Mouse (Mus musculus) testis, adult 2 months (tissue): Measurements from ENCODE around the gene Olfr653. TPM values are rescaled to one million over a fixed set of nuclear protein-coding genes. Genes with fewer than 3 reads are reported as not detected.

Source experiments
- H3K27ac ChIP-seq: fragments of 200-500 bp; 2 replicates; pipeline ENCODE4 v1.5.1; 2012; ENCODE audit warnings: low read depth, low read length; ENCODE audit not compliant: control insufficient read depth, insufficient read depth
- H3K27me3 ChIP-seq: fragments of 200-500 bp; 2 replicates; pipeline ENCODE4 v1.6.1; 2012; ENCODE audit warnings: mild to moderate bottlenecking, low read length, moderate library complexity; ENCODE audit not compliant: control insufficient read depth, insufficient read depth
- H3K36me3 ChIP-seq: fragments of 200-500 bp; 2 replicates; pipeline ENCODE4 v1.6.1; 2012; ENCODE audit warnings: mild to moderate bottlenecking, low read length; ENCODE audit not compliant: control insufficient read depth, insufficient read depth
- H3K4me1 ChIP-seq: fragments of 200-500 bp; 2 replicates; pipeline ENCODE4 v1.6.1; 2012; ENCODE audit warnings: low read length; ENCODE audit not compliant: control insufficient read depth, insufficient read depth
- H3K4me3 ChIP-seq: fragments of 200-500 bp; 2 replicates; pipeline ENCODE4 v1.5.1; 2012; ENCODE audit warnings: low read depth, mild to moderate bottlenecking, low read length, moderate library complexity, mixed read lengths; ENCODE audit not compliant: control insufficient read depth
- CTCF ChIP-seq: fragments of 200-500 bp; IDR thresholded peaks from 2 replicates; pipeline ENCODE4 v1.5.1; 2012; ENCODE audit warnings: low read depth, mild to moderate bottlenecking, inconsistent platforms, low read length, moderate library complexity; ENCODE audit not compliant: control insufficient read depth, insufficient read depth, insufficient replicate concordance
- POLR2A ChIP-seq: fragments of 200-500 bp; IDR thresholded peaks from 2 replicates; pipeline ENCODE4 v1.6.1; 2012; ENCODE audit warnings: low read depth, mild to moderate bottlenecking, inconsistent platforms, low read length, moderate library complexity; ENCODE audit not compliant: control insufficient read depth
- polyA plus RNA-seq: library from polyadenylated mRNA; depleted of rRNA; stranded (reverse); fragments of >200 nt; gene quantifications from 2 replicates; pipeline ENCODE4 v1.2.3, GENCODE M21; 2012; rRNA removed

Gene Olfr653
- polyA plus RNA-seq, result 0.06 and 0.19 TPM in 2 replicates

DNA sequence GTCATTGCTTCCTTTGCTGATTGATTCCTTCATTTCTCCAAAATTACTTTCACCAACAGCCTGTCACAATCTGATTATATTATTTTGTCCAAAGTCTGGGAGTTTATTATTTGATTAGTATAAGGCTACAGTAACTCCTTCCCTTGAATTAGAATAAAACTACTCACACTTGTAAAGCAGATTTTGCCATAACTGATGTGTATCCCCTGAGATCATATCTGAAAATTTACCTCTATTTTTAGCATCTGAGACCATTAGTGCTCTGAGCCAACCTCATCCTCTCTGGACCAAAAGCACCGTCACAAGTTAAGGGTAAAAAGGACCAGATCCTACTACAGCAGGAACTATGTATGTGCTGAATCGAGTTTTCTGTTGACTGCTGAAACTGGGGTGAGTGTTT is at the start of gene Olfr653:
Gene Olfr653 (plus strand): TSS at position 301 of the 400 bp plus-strand sequence.
- TF ChIP-seq CTCF (no peak), POLR2A (no peak)
- Histone ChIP-seq H3K4me3 (no peak within 1 kb of the TSS), H3K27ac (no peak within 1 kb of the TSS), H3K36me3 (no peaks in the 10 kb centered on the region), H3K27me3 (no peaks in the 10 kb centered on the region), H3K4me1 (no peaks in the 10 kb centered on the region)

- no peaks in the 10 kb centered on the region for H3K36me3 ChIP-seq
Observed at GRCm38 (mm10) chr7:104549833-104550232, 27.3 kb upstream of the Olfr653 start, which contains the start of gene Olfr651. TSS of gene Olfr651 (plus strand) at chr7:104550133.

GRCm38 (mm10) chr7:104552700-104553099 is 24.4 kb upstream of the Olfr653 start:
- no peaks in the 10 kb centered on the region for H3K36me3 ChIP-seq
- H3K4me3 ChIP-seq, result no peak overlapping the region
- no peak for TF ChIP-seq CTCF
- no peak for TF ChIP-seq POLR2A
- no peak overlapping the region for H3K27ac ChIP-seq
- H3K27me3 ChIP-seq, result no peaks in the 10 kb centered on the region
- no peaks in the 10 kb centered on the region for H3K4me1 ChIP-seq

More at GRCm38 (mm10) chr7:104549833-104550232, 27.3 kb upstream of the Olfr653 start, which contains the start of gene Olfr651:
- no peaks in the 10 kb centered on the region for H3K27me3 ChIP-seq
- no peak within 1 kb of the TSS for H3K27ac ChIP-seq
- TF ChIP-seq CTCF (no peak), POLR2A (no peak)
- no peaks in the 10 kb centered on the region for H3K4me1 ChIP-seq
- no peak within 1 kb of the TSS for H3K4me3 ChIP-seq

- Histone ChIP-seq H3K27ac (no peak within 1 kb of the TSS), H3K4me1 (no peaks in the 10 kb centered on the region), H3K4me3 (no peak within 1 kb of the TSS), H3K27me3 (no peaks in the 10 kb centered on the region), H3K36me3 (no peaks in the 10 kb centered on the region)
- TF ChIP-seq CTCF, result no peak
- TF ChIP-seq POLR2A, result no peak
Observed at GRCm38 (mm10) chr7:104560601-104561000, 16.5 kb upstream of the Olfr653 start, which contains the start of gene Olfr652. TSS of gene Olfr652 (plus strand) at chr7:104560901.

DNA sequence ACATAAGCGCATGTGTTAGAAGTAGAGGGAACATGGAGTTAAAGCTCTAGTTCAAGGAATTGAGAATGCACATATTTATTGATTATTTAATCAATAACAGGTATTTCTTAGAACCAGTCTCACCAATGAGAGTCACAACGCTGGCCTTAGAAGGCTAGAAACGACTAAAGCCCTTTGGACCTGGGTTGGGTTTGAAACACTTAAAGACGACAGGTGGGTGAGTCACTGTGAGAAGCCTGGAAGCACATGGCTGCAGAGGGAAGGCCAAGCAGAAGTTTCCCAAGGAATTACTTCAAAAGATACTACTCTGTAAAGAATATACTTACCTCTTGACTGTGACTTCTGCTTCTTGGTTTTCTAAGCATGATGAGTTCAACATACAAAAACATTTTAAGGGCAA is 3.7 kb downstream of the Olfr653 start:
- Histone ChIP-seq H3K4me1 (no peaks in the 10 kb centered on the region), H3K27me3 (no peaks in the 10 kb centered on the region), H3K36me3 (no peaks in the 10 kb centered on the region), H3K27ac (no peak overlapping the region), H3K4me3 (no peak overlapping the region)
- TF ChIP-seq POLR2A (no peak), CTCF (no peak)

DNA sequence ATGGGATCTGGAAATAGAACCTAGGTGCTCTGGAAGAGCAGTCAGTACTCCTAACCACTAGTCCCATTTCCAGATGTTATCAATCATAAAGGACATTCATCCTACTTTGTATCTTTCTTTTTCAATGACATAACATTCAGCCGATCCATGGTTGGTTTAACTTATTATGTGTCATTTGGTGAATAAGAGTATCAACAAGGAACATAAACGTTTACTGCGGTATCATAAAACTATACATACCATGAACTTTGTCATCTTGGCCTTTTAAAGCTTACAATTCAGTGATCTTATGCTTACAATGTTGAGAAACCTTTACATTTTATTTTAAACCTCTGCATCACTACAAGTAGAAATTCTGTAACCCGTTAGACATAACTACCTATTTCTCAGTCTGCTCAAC is 4.3 kb downstream of the Olfr653 start:
- no peaks in the 10 kb centered on the region for H3K36me3 ChIP-seq
- H3K27me3 ChIP-seq, result no peaks in the 10 kb centered on the region
- H3K4me3 ChIP-seq, result no peak overlapping the region
- no peaks in the 10 kb centered on the region for H3K4me1 ChIP-seq
- TF ChIP-seq CTCF, result no peak
- no peak for TF ChIP-seq POLR2A
- no peak overlapping the region for H3K27ac ChIP-seq

DNA sequence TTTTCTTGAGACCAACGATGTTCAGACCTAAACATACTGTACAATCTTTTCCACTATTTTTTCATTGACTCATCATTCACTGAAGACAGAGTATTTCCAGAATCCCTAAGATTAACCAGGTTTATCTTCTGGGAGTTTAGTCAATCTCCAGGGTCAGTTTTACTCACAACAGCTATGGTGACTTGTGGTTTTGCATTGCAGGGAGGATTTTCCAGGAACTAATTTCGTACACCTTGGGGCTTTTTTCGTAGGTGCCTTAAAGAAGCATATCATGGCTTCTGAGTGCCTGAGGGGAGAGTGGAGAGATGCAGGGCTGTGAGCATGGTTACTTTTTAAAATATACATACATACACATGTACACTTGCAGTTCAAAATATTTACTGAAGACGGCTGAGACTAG is 9.6 kb downstream of the Olfr653 start, which contains the start of gene Olfr654:
Gene Olfr654 (plus strand): TSS at position 301 of the 400 bp plus-strand sequence.
- no peak within 1 kb of the TSS for H3K4me3 ChIP-seq
- H3K36me3 ChIP-seq, result no peaks in the 10 kb centered on the region
- no peaks in the 10 kb centered on the region for H3K27me3 ChIP-seq
- TF ChIP-seq CTCF, result no peak
- TF ChIP-seq POLR2A, result no peak
- H3K4me1 ChIP-seq, result no peaks in the 10 kb centered on the region
- no peak within 1 kb of the TSS for H3K27ac ChIP-seq

GRCm38 (mm10) chr7:104588274-104588673 is 11.2 kb downstream of the Olfr653 start:
- TF ChIP-seq POLR2A (no peak), CTCF (no peak)
- Histone ChIP-seq H3K27me3 (no peaks in the 10 kb centered on the region), H3K4me3 (no peak overlapping the region), H3K4me1 (no peaks in the 10 kb centered on the region), H3K27ac (no peak overlapping the region), H3K36me3 (no peaks in the 10 kb centered on the region)
